Mouse (Mus musculus) liver, postnatal 0 days (tissue): Measurements from ENCODE around the gene Psmd8. TPM values are rescaled to one million over a fixed set of nuclear protein-coding genes. Genes with fewer than 3 reads are reported as not detected.
A peak's percentile ranks its signal among the peaks of the same experiment; 100 is the strongest.

Source experiments
- ATAC-seq: fragments of 200-750 bp; cut with Nextera tagmentation; 2 replicates; pipeline ENCODE4 v1.8.0; 2017; ENCODE audit warnings: mild to moderate bottlenecking, moderate library complexity
- DNase-seq: peaks from one replicate; pipeline ENCODE4 v3.0.0-alpha.2; 2016
- H3K27ac ChIP-seq: fragments of 300-500 bp; sonication (generic); 2 replicates; pipeline ENCODE4 v1.5.1; 2014; ENCODE audit warnings: antibody characterized with exemption, moderate library complexity, mild to moderate bottlenecking, low read depth
- H3K27me3 ChIP-seq: fragments of 300-500 bp; sonication (generic); 2 replicates; pipeline ENCODE4 v1.6.1; 2014; ENCODE audit warnings: low read length, control low read depth, mixed read lengths; ENCODE audit not compliant: insufficient read depth
- H3K36me3 ChIP-seq: fragments of 300-500 bp; sonication (generic); replicated peaks from 2 replicates; pipeline ENCODE4 v1.6.1; 2014; ENCODE audit warnings: mild to moderate bottlenecking, control low read depth, low read length, moderate library complexity, mixed read lengths; ENCODE audit not compliant: insufficient read depth
- H3K4me1 ChIP-seq: fragments of 300-500 bp; sonication (generic); 2 replicates; pipeline ENCODE4 v1.6.1; 2014; ENCODE audit warnings: antibody characterized with exemption, mild to moderate bottlenecking, control low read depth; ENCODE audit not compliant: insufficient read depth
- H3K4me2 ChIP-seq: fragments of 300-500 bp; sonication (generic); 2 replicates; pipeline ENCODE4 v1.6.1; 2014; ENCODE audit warnings: low read depth, mild to moderate bottlenecking, low read length, moderate library complexity, mixed read lengths
- H3K4me3 ChIP-seq: fragments of 300-500 bp; sonication (generic); 2 replicates; pipeline ENCODE4 v1.5.1; 2014; ENCODE audit warnings: low read depth, low read length
- H3K9ac ChIP-seq: fragments of 300-500 bp; sonication (generic); replicated peaks from 2 replicates; pipeline ENCODE4 v1.6.1; 2014; ENCODE audit warnings: mild to moderate bottlenecking, moderate library complexity
- H3K9me3 ChIP-seq: fragments of 300-500 bp; sonication (generic); 2 replicates; pipeline ENCODE4 v1.6.1; 2016; ENCODE audit warnings: mild to moderate bottlenecking, control low read depth, low read length, mixed read lengths
- CTCF ChIP-seq: sonication (generic); IDR thresholded peaks from 2 replicates; pipeline ENCODE4 v1.5.1; 2016; ENCODE audit warnings: antibody characterized with exemption, low read depth
- EP300 ChIP-seq: IDR thresholded peaks from 2 replicates; pipeline ENCODE4 v1.6.1; 2016; ENCODE audit warnings: antibody characterized with exemption, low read depth, mild to moderate bottlenecking
- WGBS: fragments of 180-500 bp; shearing (Covaris S2); extraction: QIAGEN DNeasy Blood & Tissue Kit; methylation state at CpG from one replicate; pipeline ENCODE4 v1.1.7; 2014; ENCODE audit not compliant: insufficient replicate concordance; 5-methylcytosine and 5-hydroxymethylcytosine counted together
- polyA plus RNA-seq: library from polyadenylated mRNA; unstranded; fragments of >200 nt; fragmentation: Nextera tagmentation; extraction: Ambion mirVana; gene quantifications from 2 replicates; pipeline ENCODE4 v1.2.1, GENCODE M21; 2015

The Psmd8 gene
- polyA plus RNA-seq = 143 TPM in 2 replicates

GRCm38 (mm10) chr7:29180077-29180853 lies at the start of gene Psmd8:
TSS of gene Psmd8 (minus strand) at chr7:29180701.
- no peaks in the 10 kb centered on the region for H3K9me3 ChIP-seq
- ATAC-seq (peak; percentile 95), DNase-seq (peak; percentile 98)
- H3K4me1 ChIP-seq = peaks cover 16% of the 10 kb centered on the region
- no peaks in the 10 kb centered on the region for H3K27me3 ChIP-seq
- peak within 1 kb of the TSS; percentile 88 for H3K4me3 ChIP-seq
- TF ChIP-seq CTCF (peak; percentile 64), EP300 (peak; percentile 69)
- peak within 1 kb of the TSS; percentile 86 for H3K9ac ChIP-seq
- H3K4me2 ChIP-seq = peak within 1 kb of the TSS; percentile 95
- peaks cover 20% of the 10 kb centered on the region for H3K36me3 ChIP-seq
- 1% methylated on average over 62 of the region's 62 CpGs for WGBS
- H3K27ac ChIP-seq = peak within 1 kb of the TSS; percentile 82

DNA sequence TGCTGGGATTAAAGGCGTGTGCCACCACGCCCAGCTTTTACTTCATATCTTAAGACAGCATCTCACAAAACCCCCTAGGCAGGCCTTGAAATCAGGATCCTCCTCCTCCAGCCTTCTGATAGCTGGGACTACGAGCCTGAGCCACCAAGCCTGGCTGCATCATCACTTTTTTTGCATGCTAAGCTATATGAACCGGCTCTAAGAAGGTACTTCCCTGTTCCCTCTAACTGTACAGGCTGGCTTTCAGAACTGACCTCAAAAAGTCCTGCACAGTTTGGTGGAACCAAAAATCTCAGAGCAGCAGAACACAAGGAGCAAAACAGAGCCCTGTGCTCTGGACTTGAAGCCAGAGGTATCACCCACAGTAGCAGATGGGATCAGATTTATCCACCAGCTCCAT lies 47.7 kb upstream of the Psmd8 start:
- Histone ChIP-seq H3K27ac (0 out of 2 replicates have a peak overlapping the region, but pooled peaks have one; percentile 40), H3K27me3 (peaks cover 18% of the 10 kb centered on the region), H3K9me3 (no peaks in the 10 kb centered on the region), H3K4me2 (no peak overlapping the region), H3K36me3 (no peaks in the 10 kb centered on the region), H3K9ac (no peak overlapping the region), H3K4me1 (peaks cover 4% of the 10 kb centered on the region; the same call in 1 of the 2 replicates), H3K4me3 (no peak overlapping the region)
- ATAC-seq (peak; percentile 31), DNase-seq (no peak)
- WGBS = 45% methylated on average over 4 of the region's 4 CpGs
- TF ChIP-seq CTCF (no peak), EP300 (no peak)

DNA sequence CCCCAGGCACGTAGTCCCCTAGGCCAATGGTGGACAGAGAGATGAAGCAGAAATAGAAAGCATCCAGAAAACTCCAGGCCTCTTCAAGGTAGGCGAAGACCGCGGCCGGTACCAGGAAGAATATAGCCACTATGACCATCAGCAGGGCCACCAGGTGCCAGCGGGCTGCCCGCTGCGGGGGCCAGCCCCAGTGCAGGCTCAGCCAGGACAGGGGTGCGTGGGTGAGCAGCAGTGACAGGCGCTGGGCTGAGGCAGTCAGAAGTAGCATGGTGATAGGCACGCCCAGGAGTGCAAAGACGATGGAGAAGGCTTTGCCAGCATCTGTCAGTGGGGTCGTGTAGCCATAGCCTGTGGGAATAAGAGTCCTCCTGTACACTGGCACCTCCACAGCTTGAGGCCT lies 45.0 kb upstream of the Psmd8 start:
- Histone ChIP-seq H3K36me3 (no peaks in the 10 kb centered on the region), H3K27ac (no peak overlapping the region), H3K4me1 (no peaks in the 10 kb centered on the region; the same call in 1 of the 2 replicates), H3K4me3 (no peak overlapping the region), H3K9me3 (no peaks in the 10 kb centered on the region), H3K27me3 (0 out of 2 replicates have a peak, but pooled peaks cover 1% of the 10 kb centered on the region), H3K9ac (no peak overlapping the region), H3K4me2 (no peak overlapping the region)
- no peak for ATAC-seq
- WGBS = 80% methylated on average over 13 of the region's 13 CpGs
- DNase-seq = no peak
- TF ChIP-seq CTCF = no peak
- no peak for TF ChIP-seq EP300

- no peaks in the 10 kb centered on the region; the same call in 1 of the 2 replicates for H3K4me1 ChIP-seq
- ATAC-seq = no peak
- no peaks in the 10 kb centered on the region for H3K36me3 ChIP-seq
- no peak overlapping the region for H3K4me2 ChIP-seq
- DNase-seq = no peak
- H3K27ac ChIP-seq = no peak overlapping the region
- TF ChIP-seq EP300 (no peak), CTCF (no peak)
- no peak overlapping the region for H3K9ac ChIP-seq
- peaks cover 4% of the 10 kb centered on the region for H3K9me3 ChIP-seq
- H3K27me3 ChIP-seq = no peaks in the 10 kb centered on the region
- 30% methylated on average over 16 of the region's 16 CpGs for WGBS
- no peak overlapping the region for H3K4me3 ChIP-seq
These were observed 44.4 kb upstream of the Psmd8 start for GRCm38 (mm10) chr7:29224756-29225394.

GRCm38 (mm10) chr7:29214846-29215245 lies 34.3 kb upstream of the Psmd8 start:
- no peak overlapping the region for H3K9ac ChIP-seq
- DNase-seq = no peak
- H3K27ac ChIP-seq = no peak overlapping the region
- no peak overlapping the region for H3K4me2 ChIP-seq
- 69% methylated on average over 15 of the region's 15 CpGs for WGBS
- no peaks in the 10 kb centered on the region for H3K27me3 ChIP-seq
- H3K4me3 ChIP-seq = no peak overlapping the region
- no peak for TF ChIP-seq EP300
- TF ChIP-seq CTCF = no peak
- peaks cover 24% of the 10 kb centered on the region for H3K9me3 ChIP-seq
- no peak for ATAC-seq
- peaks cover 4% of the 10 kb centered on the region; the same call in 1 of the 2 replicates for H3K4me1 ChIP-seq
- no peaks in the 10 kb centered on the region for H3K36me3 ChIP-seq

DNA sequence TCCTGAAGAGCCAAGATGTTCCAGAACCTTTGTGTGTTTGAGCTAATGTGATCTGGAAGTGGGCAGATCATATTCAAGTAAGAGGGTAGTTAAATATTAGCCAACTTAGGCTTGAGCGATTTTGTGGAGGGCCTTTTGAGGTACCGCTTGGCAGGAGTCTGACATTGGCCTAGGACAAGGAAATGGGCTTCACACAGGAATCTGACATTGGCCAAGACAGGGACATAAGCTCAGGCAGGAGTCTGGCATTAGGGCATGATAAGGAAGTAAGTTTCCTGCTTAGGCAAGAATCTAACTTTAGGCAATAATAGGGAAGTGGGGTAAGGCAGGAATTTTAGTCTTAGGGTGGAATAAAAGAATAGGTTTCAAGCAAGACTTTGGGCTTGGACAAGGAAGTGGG lies 33.7 kb upstream of the Psmd8 start:
- Histone ChIP-seq H3K27me3 (no peaks in the 10 kb centered on the region), H3K4me3 (no peak overlapping the region), H3K9ac (no peak overlapping the region), H3K4me1 (peaks cover 4% of the 10 kb centered on the region; the same call in 1 of the 2 replicates), H3K27ac (no peak overlapping the region), H3K4me2 (no peak overlapping the region), H3K36me3 (no peaks in the 10 kb centered on the region), H3K9me3 (peaks cover 19% of the 10 kb centered on the region)
- DNase-seq (no peak), ATAC-seq (no peak)
- TF ChIP-seq CTCF = no peak
- TF ChIP-seq EP300 = no peak
- 53% methylated on average over 2 of the region's 2 CpGs for WGBS
